Mouse (Mus musculus) monocyte, adult 5-6 weeks (primary cell): ENCODE measurements around the gene Otub1. TPM values are rescaled to one million over a fixed set of nuclear protein-coding genes. Genes with fewer than 3 reads are reported as not detected.

ENCODE experiments used
- ATAC-seq: fragments of 153-309, 156-312 bp; replicated peaks from 2 replicates; pipeline ENCODE4 v1.8.0; 2017; ENCODE audit warnings: mild to moderate bottlenecking; ENCODE audit not compliant: low TSS enrichment, insufficient number of reproducible peaks, severe bottlenecking, poor library complexity, low FRiP score
- total RNA-seq: library from RNA; stranded (forward); fragments of 200-1000, 200-491, 200-594 nt; gene quantifications from 3 replicates; pipeline ENCODE4 v1.2.3, GENCODE M21; 2017

Otub1 gene
- total RNA-seq = 71.4 to 75.8 TPM (median 73.8 TPM) in 3 replicates

GRCm38 (mm10) chr19:7205753-7206736 is at the start of gene Otub1:
Gene Otub1, minus strand, starts transcription at chr19:7206316.
- ATAC-seq = peak; percentile 95

- ATAC-seq = no peak
These were observed 39.9 kb upstream of the Otub1 start for GRCm38 (mm10) chr19:7246021-7246420.

GRCm38 (mm10) chr19:7240782-7241690 is 34.9 kb upstream of the Otub1 start, which contains the start of gene Naa40:
Gene Naa40, minus strand, starts transcription at chr19:7241183.
- ATAC-seq = peak; percentile 88

- no peak for ATAC-seq
These were observed 34.2 kb upstream of the Otub1 start for GRCm38 (mm10) chr19:7240291-7240690.

- ATAC-seq = no peak
These were observed 33.5 kb upstream of the Otub1 start for GRCm38 (mm10) chr19:7239574-7239973.

GRCm38 (mm10) chr19:7236742-7237141 is 30.6 kb upstream of the Otub1 start:
- ATAC-seq = no peak

GRCm38 (mm10) chr19:7236011-7236410 is 29.9 kb upstream of the Otub1 start:
- no peak for ATAC-seq

- ATAC-seq = no peak
These were observed 29.3 kb upstream of the Otub1 start for GRCm38 (mm10) chr19:7235461-7235860.

GRCm38 (mm10) chr19:7234537-7235221 is 28.6 kb upstream of the Otub1 start:
- peak; percentile 91 for ATAC-seq

- peak; percentile 87 for ATAC-seq
These were observed 20.4 kb upstream of the Otub1 start for GRCm38 (mm10) chr19:7226511-7226914.

GRCm38 (mm10) chr19:7225096-7225690 is 19.1 kb upstream of the Otub1 start:
- no peak for ATAC-seq

- no peak for ATAC-seq
These were observed 18.1 kb upstream of the Otub1 start for GRCm38 (mm10) chr19:7224253-7224652.

- no peak for ATAC-seq
These were observed 17.4 kb upstream of the Otub1 start for GRCm38 (mm10) chr19:7223488-7223887.

- no peak for ATAC-seq
These were observed 16.1 kb upstream of the Otub1 start for GRCm38 (mm10) chr19:7222196-7222595.

- no peak for ATAC-seq
These were observed 12.6 kb upstream of the Otub1 start for GRCm38 (mm10) chr19:7218753-7219152.

- peak; percentile 28 for ATAC-seq
These were observed 11.8 kb upstream of the Otub1 start for GRCm38 (mm10) chr19:7217926-7218267.

- ATAC-seq = peak; percentile 96
These were observed 11.2 kb upstream of the Otub1 start, which contains the start of gene Cox8a for GRCm38 (mm10) chr19:7217162-7217925. Gene Cox8a, minus strand, starts transcription at chr19:7217616.

- no peak for ATAC-seq
These were observed 8.4 kb upstream of the Otub1 start for GRCm38 (mm10) chr19:7214484-7214883.
